Mouse (Mus musculus) lung, embryonic 15.5 days (tissue): Measurements from ENCODE around the gene Wscd1. TPM values are rescaled to one million over a fixed set of nuclear protein-coding genes. Genes with fewer than 3 reads are reported as not detected.
A peak's percentile ranks its signal among the peaks of the same experiment; 100 is the strongest.
"Not testable (repeated sequence)": the region's sequence is repeated elsewhere in the genome, so short reads cannot be mapped to it uniquely, and the experiment has no call there.

Experiments used
- ATAC-seq: fragments of 200-750 bp; cut with Nextera tagmentation; 2 replicates; pipeline ENCODE4 v1.8.0; 2017; ENCODE audit warnings: moderate number of reproducible peaks, borderline replicate concordance; ENCODE audit not compliant: low FRiP score, low TSS enrichment; ENCODE audit errors: extremely low read depth
- H3K27ac ChIP-seq: fragments of 300-500 bp; sonication (generic); 2 replicates; pipeline ENCODE4 v1.5.1; 2015; ENCODE audit warnings: moderate library complexity, mild to moderate bottlenecking, inconsistent platforms
- H3K27me3 ChIP-seq: fragments of 300-500 bp; sonication (generic); 2 replicates; pipeline ENCODE4 v1.6.1; 2015; ENCODE audit warnings: inconsistent platforms
- H3K36me3 ChIP-seq: fragments of 300-500 bp; sonication (generic); 2 replicates; pipeline ENCODE4 v1.6.1; 2015; ENCODE audit warnings: inconsistent platforms
- H3K4me1 ChIP-seq: fragments of 300-500 bp; sonication (generic); 2 replicates; pipeline ENCODE4 v1.6.1; 2015; ENCODE audit warnings: inconsistent platforms
- H3K4me2 ChIP-seq: fragments of 300-500 bp; sonication (generic); 2 replicates; pipeline ENCODE4 v1.6.1; 2015; ENCODE audit warnings: inconsistent platforms, mild to moderate bottlenecking, moderate library complexity
- H3K4me3 ChIP-seq: fragments of 300-500 bp; sonication (generic); 2 replicates; pipeline ENCODE4 v1.5.1; 2015; ENCODE audit warnings: mild to moderate bottlenecking, inconsistent platforms
- H3K9ac ChIP-seq: fragments of 300-500 bp; sonication (generic); 2 replicates; pipeline ENCODE4 v1.6.1; 2015; ENCODE audit warnings: inconsistent platforms
- H3K9me3 ChIP-seq: fragments of 300-500 bp; sonication (generic); 2 replicates; pipeline ENCODE4 v1.6.1; 2016; ENCODE audit warnings: inconsistent platforms
- WGBS: fragments of 180-500 bp; shearing (Covaris S2); methylation state at CpG from one replicate; pipeline ENCODE4 v1.1.7; 2015; 5-methylcytosine and 5-hydroxymethylcytosine counted together
- polyA plus RNA-seq: library from polyadenylated mRNA; unstranded; fragments of >200 nt; fragmentation: Nextera tagmentation; extraction: Ambion mirVana; gene quantifications from 2 replicates; pipeline ENCODE4 v1.2.1, GENCODE M21; 2015

Wscd1 gene
- polyA plus RNA-seq, 1 experiment from 2014 or later = 11.6 TPM

GRCm38 (mm10) chr11:71811828-71812227, 62.1 kb downstream of the Wscd1 start:
- no peak overlapping the region for H3K4me3 ChIP-seq
- H3K9me3 ChIP-seq = no peaks in the 10 kb centered on the region
- no peaks in the 10 kb centered on the region for H3K36me3 ChIP-seq
- H3K27me3 ChIP-seq = no peaks in the 10 kb centered on the region
- H3K27ac ChIP-seq = no peak overlapping the region
- no peak overlapping the region for H3K9ac ChIP-seq
- WGBS = 36% methylated on average over 2 of the region's 2 CpGs
- H3K4me1 ChIP-seq = no peaks in the 10 kb centered on the region
- no peak for ATAC-seq
- no peak overlapping the region for H3K4me2 ChIP-seq

GRCm38 (mm10) chr11:71812921-71813320, 63.2 kb downstream of the Wscd1 start:
- 65% methylated on average over 7 of the region's 7 CpGs for WGBS
- no peaks in the 10 kb centered on the region for H3K36me3 ChIP-seq
- no peaks in the 10 kb centered on the region for H3K4me1 ChIP-seq
- no peak for ATAC-seq
- H3K27ac ChIP-seq = no peak overlapping the region
- H3K9ac ChIP-seq = no peak overlapping the region
- H3K27me3 ChIP-seq = no peaks in the 10 kb centered on the region
- H3K4me3 ChIP-seq = no peak overlapping the region
- H3K9me3 ChIP-seq = no peaks in the 10 kb centered on the region
- H3K4me2 ChIP-seq = no peak overlapping the region

- no peaks in the 10 kb centered on the region for H3K36me3 ChIP-seq
- no peak for ATAC-seq
- H3K4me1 ChIP-seq = no peaks in the 10 kb centered on the region
- H3K4me2 ChIP-seq = no peak overlapping the region
- WGBS = 56% methylated on average over 7 of the region's 7 CpGs
- H3K27ac ChIP-seq = no peak overlapping the region
- H3K27me3 ChIP-seq = no peaks in the 10 kb centered on the region
- no peak overlapping the region for H3K4me3 ChIP-seq
- H3K9ac ChIP-seq = no peak overlapping the region
- H3K9me3 ChIP-seq = no peaks in the 10 kb centered on the region
Measured at GRCm38 (mm10) chr11:71814511-71814910, 64.8 kb downstream of the Wscd1 start.

- Histone ChIP-seq H3K4me3 (no peak overlapping the region), H3K4me1 (no peaks in the 10 kb centered on the region), H3K27me3 (no peaks in the 10 kb centered on the region), H3K4me2 (no peak overlapping the region), H3K27ac (no peak overlapping the region), H3K36me3 (no peaks in the 10 kb centered on the region), H3K9me3 (no peaks in the 10 kb centered on the region), H3K9ac (no peak overlapping the region)
- ATAC-seq = no peak
- WGBS = 73% methylated on average over 6 of the region's 6 CpGs
Measured at GRCm38 (mm10) chr11:71815326-71815725, 65.6 kb downstream of the Wscd1 start.

- no peak overlapping the region for H3K9ac ChIP-seq
- H3K36me3 ChIP-seq = no peaks in the 10 kb centered on the region
- WGBS = 72% methylated on average over 3 of the region's 3 CpGs
- H3K4me2 ChIP-seq = no peak overlapping the region
- H3K9me3 ChIP-seq = no peaks in the 10 kb centered on the region
- H3K4me3 ChIP-seq = no peak overlapping the region
- no peaks in the 10 kb centered on the region for H3K4me1 ChIP-seq
- H3K27me3 ChIP-seq = no peaks in the 10 kb centered on the region
- H3K27ac ChIP-seq = no peak overlapping the region
- ATAC-seq = no peak
Measured at GRCm38 (mm10) chr11:71816918-71817317, 67.2 kb downstream of the Wscd1 start.

GRCm38 (mm10) chr11:71817341-71817740, 67.6 kb downstream of the Wscd1 start:
- no peak overlapping the region for H3K4me3 ChIP-seq
- no peaks in the 10 kb centered on the region for H3K36me3 ChIP-seq
- H3K9me3 ChIP-seq = no peaks in the 10 kb centered on the region
- WGBS = 44% methylated on average over 4 of the region's 4 CpGs
- H3K4me2 ChIP-seq = no peak overlapping the region
- H3K9ac ChIP-seq = no peak overlapping the region
- H3K27ac ChIP-seq = no peak overlapping the region
- no peaks in the 10 kb centered on the region for H3K27me3 ChIP-seq
- H3K4me1 ChIP-seq = no peaks in the 10 kb centered on the region
- ATAC-seq = no peak

GRCm38 (mm10) chr11:71818111-71818510, 68.4 kb downstream of the Wscd1 start:
- Histone ChIP-seq H3K27me3 (no peaks in the 10 kb centered on the region), H3K4me3 (no peak overlapping the region), H3K27ac (no peak overlapping the region), H3K9ac (no peak overlapping the region), H3K4me1 (no peaks in the 10 kb centered on the region), H3K36me3 (no peaks in the 10 kb centered on the region), H3K9me3 (no peaks in the 10 kb centered on the region), H3K4me2 (no peak overlapping the region)
- no peak for ATAC-seq
- WGBS = 39% methylated on average over 5 of the region's 5 CpGs

GRCm38 (mm10) chr11:71819901-71820300, 70.2 kb downstream of the Wscd1 start:
- H3K9ac ChIP-seq = no peak overlapping the region
- no peaks in the 10 kb centered on the region for H3K4me1 ChIP-seq
- H3K27me3 ChIP-seq = no peaks in the 10 kb centered on the region
- WGBS = 67% methylated on average over 9 of the region's 9 CpGs
- H3K9me3 ChIP-seq = no peaks in the 10 kb centered on the region
- H3K27ac ChIP-seq = no peak overlapping the region
- no peak overlapping the region for H3K4me2 ChIP-seq
- no peaks in the 10 kb centered on the region for H3K36me3 ChIP-seq
- H3K4me3 ChIP-seq = no peak overlapping the region
- no peak for ATAC-seq

GRCm38 (mm10) chr11:71820847-71821246, 71.1 kb downstream of the Wscd1 start:
- Histone ChIP-seq H3K4me3 (no peak overlapping the region), H3K4me2 (peak overlapping the region; percentile 30), H3K27me3 (no peaks in the 10 kb centered on the region), H3K36me3 (no peaks in the 10 kb centered on the region), H3K4me1 (no peaks in the 10 kb centered on the region), H3K27ac (no peak overlapping the region), H3K9me3 (no peaks in the 10 kb centered on the region), H3K9ac (no peak overlapping the region)
- WGBS = 24% methylated on average over 10 of the region's 10 CpGs
- ATAC-seq = no peak

- ATAC-seq, H3K36me3 ChIP-seq, H3K4me1 ChIP-seq, H3K27ac ChIP-seq, H3K27me3 ChIP-seq, H3K4me3 ChIP-seq, H3K4me2 ChIP-seq, H3K9me3 ChIP-seq, H3K9ac ChIP-seq: not testable (repeated sequence)
- WGBS = 75% methylated on average over 6 of the region's 6 CpGs
Measured at GRCm38 (mm10) chr11:71821526-71821925, 71.8 kb downstream of the Wscd1 start.

- no peak overlapping the region for H3K9ac ChIP-seq
- H3K4me1 ChIP-seq = no peaks in the 10 kb centered on the region
- no peak overlapping the region for H3K4me3 ChIP-seq
- H3K27ac ChIP-seq = no peak overlapping the region
- WGBS = 84% methylated on average over 5 of the region's 5 CpGs
- no peaks in the 10 kb centered on the region for H3K36me3 ChIP-seq
- no peaks in the 10 kb centered on the region for H3K9me3 ChIP-seq
- H3K4me2 ChIP-seq = no peak overlapping the region
- H3K27me3 ChIP-seq = no peaks in the 10 kb centered on the region
- no peak for ATAC-seq
Measured at GRCm38 (mm10) chr11:71822031-71822430, 72.3 kb downstream of the Wscd1 start.

- no peak overlapping the region for H3K4me2 ChIP-seq
- H3K27ac ChIP-seq = no peak overlapping the region
- no peak overlapping the region for H3K4me3 ChIP-seq
- H3K9ac ChIP-seq = no peak overlapping the region
- H3K4me1 ChIP-seq = no peaks in the 10 kb centered on the region
- no peaks in the 10 kb centered on the region for H3K27me3 ChIP-seq
- no peak for ATAC-seq
- no peaks in the 10 kb centered on the region for H3K9me3 ChIP-seq
- H3K36me3 ChIP-seq = no peaks in the 10 kb centered on the region
- WGBS = 47% methylated on average over 4 of the region's 4 CpGs
Measured at GRCm38 (mm10) chr11:71824971-71825370, 75.3 kb downstream of the Wscd1 start.
